Mouse (Mus musculus): ENCODE data around the gene Snx17. TPM values are rescaled to one million over a fixed set of nuclear protein-coding genes. Genes with fewer than 3 reads are reported as not detected.

Snx17 gene
- polyA plus RNA-seq (2017; shearing (Covaris generic)): 83.0 TPM

DNA sequence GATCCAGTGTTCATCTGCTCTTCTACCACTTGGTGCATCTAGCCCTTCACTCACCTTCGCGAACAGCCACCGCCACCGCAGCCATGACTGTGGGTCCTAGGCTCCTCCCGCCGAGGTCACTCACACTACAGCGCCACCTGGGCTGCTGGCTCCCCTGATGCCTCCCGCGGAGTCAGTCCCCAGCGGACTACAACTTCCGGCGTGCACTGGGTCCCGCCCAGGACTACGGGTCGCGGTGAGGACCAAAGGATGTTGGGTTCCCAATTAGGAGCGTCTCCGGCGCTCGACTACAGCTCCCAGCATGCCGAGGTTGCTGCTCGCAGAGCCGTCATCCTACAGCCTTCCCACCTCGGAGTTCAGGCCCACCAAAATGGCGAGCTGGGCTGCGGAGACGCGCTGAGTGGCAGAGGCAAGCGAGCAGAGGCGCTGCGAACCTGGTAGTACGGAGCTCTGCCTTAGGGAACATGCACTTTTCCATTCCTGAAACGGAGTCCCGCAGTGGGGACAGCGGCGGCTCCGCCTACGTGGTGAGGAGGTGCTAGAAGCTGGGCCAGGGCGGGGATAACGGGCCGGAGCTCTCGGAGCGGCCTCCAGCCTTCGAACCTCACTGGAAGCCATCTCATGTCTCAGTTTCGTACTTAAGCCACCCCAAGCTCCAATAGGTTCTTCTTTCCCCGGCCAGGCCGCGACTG is at the start of gene Snx17, which contains the start of gene Eif2b4:
Gene Snx17, plus strand, starts transcription at position 289 of the 692 bp plus-strand sequence.
Gene Eif2b4, minus strand, starts transcription at position 492 of the 692 bp plus-strand sequence.

GRCm38 (mm10) chr5:31154152-31154553 is 38.9 kb upstream of the Snx17 start, which contains the start of gene Mpv17:
TSS of gene Mpv17 (minus strand) at chr5:31154251.

DNA sequence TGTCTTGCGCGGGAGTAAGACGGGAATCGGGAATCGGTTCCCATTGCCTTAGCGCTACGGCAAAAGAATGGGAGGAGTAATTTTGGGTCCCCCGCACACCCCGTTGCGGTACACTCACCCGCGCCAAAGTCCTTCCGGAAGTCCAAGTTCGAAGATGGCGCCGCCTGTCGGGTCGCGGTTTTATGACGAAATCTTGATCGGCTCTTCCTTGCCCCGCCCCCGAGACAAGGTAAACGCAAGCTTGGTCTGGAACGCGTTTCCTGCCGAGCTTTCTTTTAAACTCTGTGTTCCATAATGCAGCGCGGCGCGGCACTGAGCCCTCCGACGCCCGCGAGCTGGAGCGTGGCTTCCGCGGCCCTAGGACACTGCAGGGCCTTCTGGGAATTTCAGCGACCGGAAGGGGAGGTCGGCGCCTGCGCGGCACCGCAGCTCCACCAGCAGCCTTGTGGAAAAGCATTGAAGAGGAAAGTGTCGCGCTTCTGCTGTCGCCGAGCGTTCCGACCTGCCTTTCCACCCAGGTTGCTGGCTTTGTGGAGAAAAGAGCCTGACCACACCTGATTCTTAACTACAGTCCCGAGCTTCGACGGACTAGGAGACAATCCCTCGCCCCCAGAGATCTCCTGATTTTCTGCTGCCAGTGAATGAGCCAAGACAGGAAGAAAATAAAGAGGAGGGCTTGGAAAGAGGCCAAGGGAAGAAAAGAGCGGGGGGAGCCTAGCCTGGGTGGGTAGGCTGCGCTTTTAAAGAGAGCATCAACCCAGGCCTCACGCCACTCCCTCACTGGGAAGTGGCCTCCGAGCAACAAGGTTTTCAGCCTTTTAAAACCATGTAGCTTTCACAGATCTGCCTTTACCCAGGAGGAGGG is 13.0 kb upstream of the Snx17 start, which contains the start of the genes Gm29609 and Gtf3c2:
Gene Gm29609, minus strand, starts transcription at position 146 of the 865 bp plus-strand sequence.
Gene Gtf3c2, minus strand, starts transcription at position 379 of the 865 bp plus-strand sequence.

DNA sequence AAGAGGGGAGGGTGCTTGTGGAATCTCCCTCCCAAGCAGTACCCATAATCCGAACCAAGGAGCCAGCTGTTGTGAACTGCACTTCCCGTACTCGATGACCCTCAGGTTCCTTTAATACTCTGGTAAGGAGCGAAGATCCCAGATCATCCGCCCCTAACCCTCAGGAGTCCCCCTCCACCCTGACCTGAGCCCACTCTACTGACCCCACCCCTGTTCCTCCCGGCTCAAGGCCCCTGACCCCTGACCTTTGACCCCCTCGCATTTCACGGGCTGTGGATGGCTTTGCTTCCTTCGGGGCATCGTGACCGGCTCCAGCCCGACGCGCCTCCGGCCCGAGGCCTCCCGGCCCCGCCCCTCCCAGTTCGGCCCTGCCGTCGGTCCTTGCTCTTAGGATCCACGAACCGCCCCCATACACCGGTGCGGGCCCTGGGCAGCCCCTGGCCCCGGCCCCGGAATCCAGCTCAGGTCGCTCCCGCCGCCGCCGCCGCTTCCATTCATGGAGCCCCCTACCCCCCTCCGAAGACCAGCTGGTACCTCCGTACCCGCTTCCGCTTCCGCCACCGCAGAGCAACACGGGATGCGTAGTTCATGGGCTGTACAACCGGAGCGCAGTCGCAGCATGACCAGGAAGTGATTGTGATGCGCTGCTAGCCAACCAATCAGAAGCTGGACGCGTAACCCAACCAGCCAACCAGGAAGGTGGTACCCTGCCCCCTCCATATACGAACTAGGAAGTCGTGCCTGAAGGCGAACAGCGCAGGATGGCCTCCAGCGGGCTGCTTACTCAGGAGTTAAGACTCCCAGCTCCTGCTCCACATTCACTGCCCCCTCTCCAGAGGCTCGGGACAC is 8.9 kb downstream of the Snx17 start, which contains the start of gene Zfp513:
Gene Zfp513, minus strand, starts transcription at position 562 of the 849 bp plus-strand sequence.

DNA sequence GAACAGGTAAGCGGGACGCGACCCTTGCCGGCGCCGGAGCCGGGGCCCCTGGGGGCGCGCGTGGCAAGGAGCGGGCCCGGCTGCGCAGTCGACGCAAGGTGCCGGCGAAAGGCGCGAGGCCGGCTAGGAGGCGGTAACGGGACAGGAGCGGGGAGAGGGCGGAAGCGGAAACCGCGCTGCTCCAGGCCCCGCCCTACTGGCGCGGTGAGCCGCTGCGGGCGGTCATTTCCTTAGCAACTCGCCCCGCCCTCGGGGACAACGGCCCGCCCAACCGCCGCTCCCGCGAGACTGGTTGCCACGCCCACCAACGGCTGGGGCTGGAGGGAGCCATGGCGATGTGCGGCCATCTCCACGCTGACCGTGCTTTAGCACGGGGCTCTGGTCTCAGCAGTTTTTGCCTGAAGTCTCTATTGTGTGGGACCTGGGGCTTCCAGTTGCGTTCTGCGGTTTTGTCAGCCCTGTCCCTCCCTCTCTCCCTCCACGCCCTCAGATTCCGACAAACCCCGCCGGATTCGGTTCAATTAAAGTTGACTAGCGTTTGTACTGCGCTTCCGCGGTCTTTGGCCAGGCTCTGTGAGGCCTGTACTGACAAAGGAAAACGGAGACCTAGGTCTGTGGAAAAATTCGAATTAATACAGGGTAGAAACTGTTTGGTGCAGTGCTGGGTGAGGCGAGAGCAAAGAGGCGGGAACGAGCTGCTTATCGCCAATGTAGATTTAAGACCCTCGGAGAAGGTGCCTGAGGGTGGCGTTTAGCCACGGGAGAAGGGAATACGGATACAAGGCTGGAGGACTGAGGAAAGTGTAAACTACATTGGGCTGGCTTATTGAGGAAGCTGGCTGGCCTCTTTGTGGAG is 27.6 kb downstream of the Snx17 start, which contains the start of gene Ppm1g:
Gene Ppm1g, minus strand, starts transcription at position 240 of the 856 bp plus-strand sequence.

GRCm38 (mm10) chr5:31240637-31241521 is 47.9 kb downstream of the Snx17 start, which contains the start of the genes Nrbp1 and Gm9970:
TSS of gene Nrbp1 (plus strand) at chr5:31240864.
TSS of gene Gm9970 (minus strand) at chr5:31241232.

Other genes with a start within 250 kb of the Snx17 start
- gene Cgref1, start 247.6 kb upstream of the Snx17 start, polyA plus RNA-seq (2017; shearing (Covaris generic)): 0.26 TPM
- 215 TPM for gene Preb, start 232.9 kb upstream of the Snx17 start, polyA plus RNA-seq (2017; shearing (Covaris generic))
- not detected for gene Tcf23, start 224.6 kb upstream of the Snx17 start, polyA plus RNA-seq (2017; shearing (Covaris generic))
- gene Atraid, start 144.9 kb upstream of the Snx17 start, polyA plus RNA-seq (2017; shearing (Covaris generic)): 62.9 TPM
- gene Slc5a6, start 144.3 kb upstream of the Snx17 start, polyA plus RNA-seq (2017; shearing (Covaris generic)): 5.3 TPM
- gene Cad, start 138.4 kb upstream of the Snx17 start, polyA plus RNA-seq (2017; shearing (Covaris generic)): 16.7 TPM
- gene Dnajc5g, start 86.9 kb upstream of the Snx17 start, polyA plus RNA-seq (2017; shearing (Covaris generic)): not detected
- 1.3 TPM for gene Slc30a3, start 85.0 kb upstream of the Snx17 start, polyA plus RNA-seq (2017; shearing (Covaris generic))
- gene Trim54, start 76.5 kb upstream of the Snx17 start, polyA plus RNA-seq (2017; shearing (Covaris generic)): not detected
- gene Ucn, start 54.4 kb upstream of the Snx17 start, polyA plus RNA-seq (2017; shearing (Covaris generic)): not detected
- 16.9 TPM for gene Mpv17, start 39.0 kb upstream of the Snx17 start, polyA plus RNA-seq (2017; shearing (Covaris generic))
- gene Gm29609, start 13.3 kb upstream of the Snx17 start, polyA plus RNA-seq (2017; shearing (Covaris generic)): not detected
- gene Gtf3c2, start 13.1 kb upstream of the Snx17 start, polyA plus RNA-seq (2017; shearing (Covaris generic)): 96.4 TPM
- 46.4 TPM for gene Eif2b4, start 203 bp downstream of the Snx17 start, polyA plus RNA-seq (2017; shearing (Covaris generic))
- gene Zfp513, start 9.1 kb downstream of the Snx17 start, polyA plus RNA-seq (2017; shearing (Covaris generic)): 24.6 TPM
- gene Ppm1g, start 27.5 kb downstream of the Snx17 start, polyA plus RNA-seq (2017; shearing (Covaris generic)): 166 TPM
- 283 TPM for gene Nrbp1, start 47.6 kb downstream of the Snx17 start, polyA plus RNA-seq (2017; shearing (Covaris generic))
- gene Gm9970, start 48.0 kb downstream of the Snx17 start, polyA plus RNA-seq (2017; shearing (Covaris generic)): not detected
- gene Krtcap3, start 58.5 kb downstream of the Snx17 start, polyA plus RNA-seq (2017; shearing (Covaris generic)): 42.2 TPM
- 8.5 TPM for gene Ift172, start 97.9 kb downstream of the Snx17 start, polyA plus RNA-seq (2017; shearing (Covaris generic))
- 4.6 TPM for gene Fndc4, start 102.9 kb downstream of the Snx17 start, polyA plus RNA-seq (2017; shearing (Covaris generic))
- not detected for gene Gckr, start 104.2 kb downstream of the Snx17 start, polyA plus RNA-seq (2017; shearing (Covaris generic))

Measured in effector memory CD4-positive, alpha-beta T cell, adult 5 months (primary cell).